Mouse (Mus musculus) lung, embryonic 16.5 days (tissue): ENCODE results near the gene Mthfd2. TPM values are rescaled to one million over a fixed set of nuclear protein-coding genes. Genes with fewer than 3 reads are reported as not detected.

Experiments used
- ATAC-seq: fragments of 200-750 bp; cut with Nextera tagmentation; 2 replicates; pipeline ENCODE4 v1.8.0; 2017; ENCODE audit warnings: low read depth, mild to moderate bottlenecking, moderate library complexity
- H3K27ac ChIP-seq: fragments of 300-500 bp; sonication (generic); 2 replicates; pipeline ENCODE4 v1.5.1; 2014; ENCODE audit warnings: mild to moderate bottlenecking, control low read depth, low read length
- H3K27me3 ChIP-seq: fragments of 300-500 bp; sonication (generic); 2 replicates; pipeline ENCODE4 v1.6.1; 2014; ENCODE audit warnings: low read depth, low read length, mixed read lengths; ENCODE audit not compliant: control insufficient read depth, insufficient read depth
- H3K36me3 ChIP-seq: fragments of 300-500 bp; sonication (generic); 2 replicates; pipeline ENCODE4 v1.6.1; 2014; ENCODE audit warnings: low read length; ENCODE audit not compliant: control insufficient read depth, insufficient read depth
- H3K4me1 ChIP-seq: fragments of 300-500 bp; sonication (generic); replicated peaks from 2 replicates; pipeline ENCODE4 v1.6.1; 2014; ENCODE audit warnings: low read length, mixed read lengths; ENCODE audit not compliant: control insufficient read depth, insufficient read depth
- H3K4me2 ChIP-seq: fragments of 300-500 bp; sonication (generic); 2 replicates; pipeline ENCODE4 v1.6.1; 2014; ENCODE audit warnings: low read depth, low read length, control low read depth
- H3K4me3 ChIP-seq: fragments of 300-500 bp; sonication (generic); 2 replicates; pipeline ENCODE4 v1.5.1; 2014; ENCODE audit warnings: mild to moderate bottlenecking, low read length, control low read depth
- H3K9ac ChIP-seq: fragments of 300-500 bp; sonication (generic); 2 replicates; pipeline ENCODE4 v1.6.1; 2014; ENCODE audit warnings: low read length, control low read depth
- H3K9me3 ChIP-seq: fragments of 300-500 bp; sonication (generic); 2 replicates; pipeline ENCODE4 v1.6.1; 2016; ENCODE audit warnings: low read length; ENCODE audit not compliant: control insufficient read depth
- WGBS: fragments of 180-500 bp; shearing (Covaris S2); extraction: QIAGEN DNeasy Blood & Tissue Kit; methylation state at CpG from one replicate; pipeline ENCODE4 v1.1.7; 2014; 5-methylcytosine and 5-hydroxymethylcytosine counted together
- polyA plus RNA-seq: library from polyadenylated mRNA; unstranded; fragments of >200 nt; fragmentation: Nextera tagmentation; extraction: Ambion mirVana; gene quantifications from 2 replicates; pipeline ENCODE4 v1.2.1, GENCODE M21; 2015

Mthfd2 gene
- polyA plus RNA-seq, 1 experiment from 2014 or later: 27.4 TPM

GRCm38 (mm10) chr6:83317108-83317741, 8.5 kb downstream of the Mthfd2 start:
- Histone ChIP-seq H3K27ac (peak overlapping the region; percentile 31; the same call in 1 of the 2 replicates), H3K36me3 (peaks cover 3% of the 10 kb centered on the region; the same call in 1 of the 2 replicates), H3K9me3 (no peaks in the 10 kb centered on the region), H3K4me3 (peak overlapping the region; percentile 98), H3K27me3 (no peaks in the 10 kb centered on the region), H3K4me1 (peaks cover 14% of the 10 kb centered on the region), H3K4me2 (peak overlapping the region; percentile 91), H3K9ac (peak overlapping the region; percentile 82)
- ATAC-seq: peak; percentile 99
- under 1% methylated on average over 52 of the region's 52 CpGs for WGBS

- peak overlapping the region; percentile 98 for H3K4me3 ChIP-seq
- no peaks in the 10 kb centered on the region for H3K9me3 ChIP-seq
- H3K27me3 ChIP-seq: no peaks in the 10 kb centered on the region
- peaks cover 6% of the 10 kb centered on the region; the same call in 1 of the 2 replicates for H3K36me3 ChIP-seq
- no peak for ATAC-seq
- H3K4me2 ChIP-seq: peak overlapping the region; percentile 91
- peak overlapping the region; percentile 39 for H3K9ac ChIP-seq
- no peak overlapping the region for H3K27ac ChIP-seq
- H3K4me1 ChIP-seq: peaks cover 14% of the 10 kb centered on the region
- WGBS: 3% methylated on average over 10 of the region's 10 CpGs
Observed at GRCm38 (mm10) chr6:83316022-83316421, 9.7 kb downstream of the Mthfd2 start.

GRCm38 (mm10) chr6:83315293-83315692, 10.4 kb downstream of the Mthfd2 start:
- no peak overlapping the region for H3K9ac ChIP-seq
- no peak overlapping the region for H3K4me3 ChIP-seq
- no peaks in the 10 kb centered on the region for H3K27me3 ChIP-seq
- H3K4me1 ChIP-seq: peaks cover 14% of the 10 kb centered on the region
- no peaks in the 10 kb centered on the region for H3K9me3 ChIP-seq
- H3K27ac ChIP-seq: no peak overlapping the region
- no peak for ATAC-seq
- H3K36me3 ChIP-seq: peaks cover 6% of the 10 kb centered on the region; the same call in 1 of the 2 replicates
- H3K4me2 ChIP-seq: no peak overlapping the region; the same call in 1 of the 2 replicates

- no peaks in the 10 kb centered on the region for H3K27me3 ChIP-seq
- H3K4me3 ChIP-seq: no peak overlapping the region
- H3K9ac ChIP-seq: no peak overlapping the region
- H3K36me3 ChIP-seq: peaks cover 10% of the 10 kb centered on the region
- no peak overlapping the region for H3K4me2 ChIP-seq
- no peak for ATAC-seq
- WGBS: 89% methylated on average over 8 of the region's 8 CpGs
- no peaks in the 10 kb centered on the region for H3K9me3 ChIP-seq
- peaks cover 14% of the 10 kb centered on the region for H3K4me1 ChIP-seq
- H3K27ac ChIP-seq: no peak overlapping the region
Observed at GRCm38 (mm10) chr6:83312514-83312913, 13.2 kb downstream of the Mthfd2 start.

GRCm38 (mm10) chr6:83312021-83312420, 13.7 kb downstream of the Mthfd2 start:
- Histone ChIP-seq H3K4me1 (peaks cover 14% of the 10 kb centered on the region), H3K9ac (no peak overlapping the region), H3K9me3 (no peaks in the 10 kb centered on the region), H3K27me3 (no peaks in the 10 kb centered on the region), H3K27ac (no peak overlapping the region), H3K4me2 (no peak overlapping the region), H3K4me3 (no peak overlapping the region), H3K36me3 (peaks cover 10% of the 10 kb centered on the region)
- no peak for ATAC-seq
- 65% methylated on average over 7 of the region's 7 CpGs for WGBS

- ATAC-seq: no peak
- peaks cover 10% of the 10 kb centered on the region for H3K36me3 ChIP-seq
Observed at GRCm38 (mm10) chr6:83311206-83311605, 14.5 kb downstream of the Mthfd2 start.

GRCm38 (mm10) chr6:83309017-83309416, 16.7 kb downstream of the Mthfd2 start:
- H3K4me3 ChIP-seq: no peak overlapping the region
- H3K27me3 ChIP-seq: no peaks in the 10 kb centered on the region
- 85% methylated on average over 7 of the region's 7 CpGs for WGBS
- no peak overlapping the region for H3K4me2 ChIP-seq
- no peak overlapping the region for H3K9ac ChIP-seq
- peaks cover 10% of the 10 kb centered on the region for H3K36me3 ChIP-seq
- ATAC-seq: no peak
- H3K9me3 ChIP-seq: no peaks in the 10 kb centered on the region
- no peak overlapping the region for H3K27ac ChIP-seq
- no peaks in the 10 kb centered on the region for H3K4me1 ChIP-seq

More at GRCm38 (mm10) chr6:83311206-83311605, 14.5 kb downstream of the Mthfd2 start:
- no peak overlapping the region for H3K4me3 ChIP-seq
- H3K27ac ChIP-seq: no peak overlapping the region
- no peak overlapping the region for H3K9ac ChIP-seq
- H3K4me1 ChIP-seq: peaks cover 6% of the 10 kb centered on the region
- no peaks in the 10 kb centered on the region for H3K9me3 ChIP-seq
- no peak overlapping the region for H3K4me2 ChIP-seq
- 88% methylated on average over 11 of the region's 11 CpGs for WGBS
- no peaks in the 10 kb centered on the region for H3K27me3 ChIP-seq

- Histone ChIP-seq H3K9me3 (no peaks in the 10 kb centered on the region), H3K27ac (peak overlapping the region; percentile 40; the same call in 1 of the 2 replicates), H3K27me3 (no peaks in the 10 kb centered on the region), H3K4me1 (no peaks in the 10 kb centered on the region), H3K4me3 (no peak overlapping the region), H3K4me2 (no peak overlapping the region), H3K36me3 (no peaks in the 10 kb centered on the region), H3K9ac (no peak overlapping the region)
- no peak for ATAC-seq
- 80% methylated on average over 5 of the region's 5 CpGs for WGBS
Observed at GRCm38 (mm10) chr6:83302264-83302663, 23.4 kb downstream of the Mthfd2 start.

GRCm38 (mm10) chr6:83301294-83301693, 24.4 kb downstream of the Mthfd2 start:
- H3K27ac ChIP-seq: no peak overlapping the region

More at GRCm38 (mm10) chr6:83301294-83301693, 24.4 kb downstream of the Mthfd2 start:
- Histone ChIP-seq H3K4me1 (no peaks in the 10 kb centered on the region), H3K4me3 (no peak overlapping the region), H3K27me3 (no peaks in the 10 kb centered on the region), H3K36me3 (no peaks in the 10 kb centered on the region), H3K9me3 (no peaks in the 10 kb centered on the region), H3K4me2 (no peak overlapping the region), H3K9ac (no peak overlapping the region)
- ATAC-seq: 0 out of 2 replicates have a peak, but pooled peaks have one; percentile 38
- WGBS: 50% methylated on average over 2 of the region's 2 CpGs
